Mouse (Mus musculus) forebrain, postnatal 0 days (tissue): ENCODE data around the gene Ptpn14. TPM values are rescaled to one million over a fixed set of nuclear protein-coding genes. Genes with fewer than 3 reads are reported as not detected.
A peak's percentile ranks its signal among the peaks of the same experiment; 100 is the strongest.

Source experiments
- ATAC-seq: fragments of 200-750 bp; cut with Nextera tagmentation; 2 replicates; pipeline ENCODE4 v1.8.0; 2017; ENCODE audit warnings: mild to moderate bottlenecking, moderate library complexity
- DNase-seq: peaks from one replicate; pipeline ENCODE4 v3.0.0-alpha.2; 2015
- H3K27ac ChIP-seq: fragments of 300-500 bp; sonication (generic); 2 replicates; pipeline ENCODE4 v1.5.1; 2014; ENCODE audit warnings: low read depth, mild to moderate bottlenecking, antibody characterized with exemption, low read length, moderate library complexity, mixed read lengths
- H3K27me3 ChIP-seq: fragments of 300-500 bp; sonication (generic); 2 replicates; pipeline ENCODE4 v1.6.1; 2014; ENCODE audit warnings: mild to moderate bottlenecking, low read length, mixed read lengths; ENCODE audit not compliant: insufficient read depth
- H3K36me3 ChIP-seq: fragments of 300-500 bp; sonication (generic); 2 replicates; pipeline ENCODE4 v1.6.1; 2014; ENCODE audit warnings: mild to moderate bottlenecking, moderate library complexity; ENCODE audit not compliant: insufficient read depth
- H3K4me1 ChIP-seq: fragments of 300-500 bp; sonication (generic); 2 replicates; pipeline ENCODE4 v1.6.1; 2014; ENCODE audit warnings: antibody characterized with exemption; ENCODE audit not compliant: insufficient read depth
- H3K4me2 ChIP-seq: fragments of 300-500 bp; sonication (generic); 2 replicates; pipeline ENCODE4 v1.6.1; 2014; ENCODE audit warnings: low read depth, mild to moderate bottlenecking, moderate library complexity
- H3K4me3 ChIP-seq: fragments of 300-500 bp; sonication (generic); 2 replicates; pipeline ENCODE4 v1.5.1; 2014; ENCODE audit warnings: low read depth, low read length, mixed read lengths
- H3K9ac ChIP-seq: fragments of 300-500 bp; sonication (generic); 2 replicates; pipeline ENCODE4 v1.6.1; 2014; ENCODE audit warnings: mild to moderate bottlenecking
- H3K9me3 ChIP-seq: fragments of 300-500 bp; sonication (generic); 2 replicates; pipeline ENCODE4 v1.6.1; 2016; ENCODE audit warnings: low read length
- CTCF ChIP-seq: sonication (generic); IDR thresholded peaks from 2 replicates; pipeline ENCODE4 v1.5.1; 2016; ENCODE audit warnings: antibody characterized with exemption, control low read depth, low read depth
- WGBS: fragments of 180-500 bp; shearing (Covaris S2); extraction: QIAGEN DNeasy Blood & Tissue Kit; methylation state at CpG from one replicate; pipeline ENCODE4 v1.1.7; 2014; 5-methylcytosine and 5-hydroxymethylcytosine counted together
- polyA plus RNA-seq: library from polyadenylated mRNA; unstranded; fragments of >200 nt; fragmentation: Nextera tagmentation; extraction: Ambion mirVana; gene quantifications from 2 replicates; pipeline ENCODE4 v1.2.1, GENCODE M21; 2015
- total RNA-seq: library from RNA; depleted of rRNA; stranded (reverse); fragments of >200 nt; gene quantifications from 2 replicates; pipeline ENCODE4 v1.2.3, GENCODE M21; 2014

Ptpn14 gene
- total and polyA plus RNA-seq, 2 experiments from 2014 or later = 0.98 to 3.9 TPM

- Histone ChIP-seq H3K9me3 (no peaks in the 10 kb centered on the region), H3K4me2 (no peak overlapping the region), H3K4me1 (no peaks in the 10 kb centered on the region), H3K9ac (no peak overlapping the region), H3K36me3 (peaks cover 15% of the 10 kb centered on the region; the same call in 1 of the 2 replicates), H3K27ac (no peak overlapping the region), H3K27me3 (no peaks in the 10 kb centered on the region), H3K4me3 (no peak overlapping the region)
- TF ChIP-seq CTCF = no peak
- WGBS = 74% methylated on average over 14 of the region's 14 CpGs
- no peak for DNase-seq
- no peak for ATAC-seq
Measured at GRCm38 (mm10) chr1:189880745-189881144, 152.7 kb downstream of the Ptpn14 start.

- Histone ChIP-seq H3K4me3 (no peak overlapping the region), H3K36me3 (peaks cover 23% of the 10 kb centered on the region; the same call in 1 of the 2 replicates), H3K9ac (no peak overlapping the region), H3K27me3 (no peaks in the 10 kb centered on the region), H3K4me1 (no peaks in the 10 kb centered on the region), H3K9me3 (no peaks in the 10 kb centered on the region), H3K4me2 (no peak overlapping the region), H3K27ac (no peak overlapping the region)
- ATAC-seq (no peak), DNase-seq (no peak)
- 49% methylated on average over 7 of the region's 7 CpGs for WGBS
- TF ChIP-seq CTCF = peak; percentile 77
Measured at GRCm38 (mm10) chr1:189882886-189883285, 154.8 kb downstream of the Ptpn14 start.

- no peak overlapping the region for H3K4me3 ChIP-seq
- no peak overlapping the region for H3K9ac ChIP-seq
- ATAC-seq (peak; percentile 10; the same call in 1 of the 2 replicates), DNase-seq (no peak)
- no peak overlapping the region for H3K27ac ChIP-seq
- H3K27me3 ChIP-seq = no peaks in the 10 kb centered on the region
- TF ChIP-seq CTCF = peak; percentile 67
- H3K36me3 ChIP-seq = peaks cover 23% of the 10 kb centered on the region; the same call in 1 of the 2 replicates
- no peaks in the 10 kb centered on the region for H3K4me1 ChIP-seq
- no peak overlapping the region for H3K4me2 ChIP-seq
- WGBS = 38% methylated on average over 18 of the region's 18 CpGs
- H3K9me3 ChIP-seq = no peaks in the 10 kb centered on the region
Measured at GRCm38 (mm10) chr1:189883531-189884170, 155.6 kb downstream of the Ptpn14 start.

GRCm38 (mm10) chr1:189884951-189885350, 156.9 kb downstream of the Ptpn14 start:
- H3K36me3 ChIP-seq = peaks cover 23% of the 10 kb centered on the region; the same call in 1 of the 2 replicates
- no peak overlapping the region for H3K9ac ChIP-seq
- no peaks in the 10 kb centered on the region for H3K4me1 ChIP-seq
- no peaks in the 10 kb centered on the region for H3K27me3 ChIP-seq
- no peak overlapping the region for H3K27ac ChIP-seq
- ATAC-seq (no peak), DNase-seq (no peak)
- no peak overlapping the region for H3K4me2 ChIP-seq
- no peaks in the 10 kb centered on the region for H3K9me3 ChIP-seq
- TF ChIP-seq CTCF = no peak
- WGBS = 64% methylated on average over 13 of the region's 13 CpGs
- H3K4me3 ChIP-seq = no peak overlapping the region

- Histone ChIP-seq H3K4me1 (no peaks in the 10 kb centered on the region), H3K9ac (no peak overlapping the region), H3K36me3 (peaks cover 23% of the 10 kb centered on the region; the same call in 1 of the 2 replicates), H3K9me3 (no peaks in the 10 kb centered on the region), H3K4me2 (no peak overlapping the region), H3K27me3 (no peaks in the 10 kb centered on the region), H3K27ac (no peak overlapping the region), H3K4me3 (no peak overlapping the region)
- DNase-seq = no peak
- no peak for ATAC-seq
- WGBS = 85% methylated on average over 6 of the region's 6 CpGs
- no peak for TF ChIP-seq CTCF
Measured at GRCm38 (mm10) chr1:189885975-189886374, 157.9 kb downstream of the Ptpn14 start.

- Histone ChIP-seq H3K4me2 (no peak overlapping the region), H3K4me3 (no peak overlapping the region), H3K36me3 (peaks cover 19% of the 10 kb centered on the region), H3K9me3 (no peaks in the 10 kb centered on the region), H3K27me3 (no peaks in the 10 kb centered on the region), H3K4me1 (no peaks in the 10 kb centered on the region), H3K9ac (no peak overlapping the region), H3K27ac (no peak overlapping the region)
- TF ChIP-seq CTCF = peak; percentile 93
- DNase-seq = peak; percentile 76
- ATAC-seq = peak; percentile 83
- 27% methylated on average over 7 of the region's 7 CpGs for WGBS
Measured at GRCm38 (mm10) chr1:189887518-189887917, 159.4 kb downstream of the Ptpn14 start.

GRCm38 (mm10) chr1:189888749-189889148, 160.7 kb downstream of the Ptpn14 start:
- Histone ChIP-seq H3K4me1 (no peaks in the 10 kb centered on the region), H3K27ac (no peak overlapping the region), H3K4me2 (no peak overlapping the region), H3K36me3 (peaks cover 28% of the 10 kb centered on the region), H3K27me3 (no peaks in the 10 kb centered on the region), H3K4me3 (no peak overlapping the region), H3K9ac (no peak overlapping the region), H3K9me3 (no peaks in the 10 kb centered on the region)
- DNase-seq = no peak
- TF ChIP-seq CTCF = no peak
- 73% methylated on average over 10 of the region's 10 CpGs for WGBS
- ATAC-seq = no peak
